Mouse (Mus musculus) neural tube, embryonic 15.5 days (tissue): ENCODE data around the gene Phrf1. TPM values are rescaled to one million over a fixed set of nuclear protein-coding genes. Genes with fewer than 3 reads are reported as not detected.

ENCODE experiments used
- ATAC-seq: fragments of 200-750 bp; cut with Nextera tagmentation; 2 replicates; pipeline ENCODE4 v1.8.0; 2017; ENCODE audit warnings: mild to moderate bottlenecking, moderate TSS enrichment, moderate library complexity; ENCODE audit not compliant: low FRiP score
- H3K27ac ChIP-seq: fragments of 300-500 bp; sonication (generic); replicated peaks from 2 replicates; pipeline ENCODE4 v1.5.1; 2015; ENCODE audit warnings: mild to moderate bottlenecking, inconsistent platforms
- H3K27me3 ChIP-seq: fragments of 300-500 bp; sonication (generic); replicated peaks from 2 replicates; pipeline ENCODE4 v1.6.1; 2015; ENCODE audit warnings: inconsistent platforms
- H3K36me3 ChIP-seq: fragments of 300-500 bp; sonication (generic); 2 replicates; pipeline ENCODE4 v1.6.1; 2015; ENCODE audit warnings: inconsistent platforms
- H3K4me1 ChIP-seq: fragments of 300-500 bp; sonication (generic); 2 replicates; pipeline ENCODE4 v1.6.1; 2015; ENCODE audit warnings: inconsistent platforms
- H3K4me2 ChIP-seq: fragments of 300-500 bp; sonication (generic); 2 replicates; pipeline ENCODE4 v1.6.1; 2015; ENCODE audit warnings: inconsistent platforms, mild to moderate bottlenecking, moderate library complexity
- H3K4me3 ChIP-seq: fragments of 300-500 bp; sonication (generic); replicated peaks from 2 replicates; pipeline ENCODE4 v1.5.1; 2015; ENCODE audit warnings: mild to moderate bottlenecking, inconsistent platforms
- H3K9ac ChIP-seq: fragments of 300-500 bp; sonication (generic); replicated peaks from 2 replicates; pipeline ENCODE4 v1.6.1; 2015; ENCODE audit warnings: mild to moderate bottlenecking, inconsistent platforms
- H3K9me3 ChIP-seq: fragments of 300-500 bp; sonication (generic); replicated peaks from 2 replicates; pipeline ENCODE4 v1.6.1; 2016; ENCODE audit warnings: inconsistent platforms
- WGBS: fragments of 180-500 bp; shearing (Covaris S2); methylation state at CpG from one replicate; pipeline ENCODE4 v1.1.7; 2015; ENCODE audit warnings: mixed read lengths; 5-methylcytosine and 5-hydroxymethylcytosine counted together
- polyA plus RNA-seq: library from polyadenylated mRNA; unstranded; fragments of >200 nt; fragmentation: Nextera tagmentation; extraction: Ambion mirVana; gene quantifications from 2 replicates; pipeline ENCODE4 v1.2.1, GENCODE M21; 2015

Gene Phrf1
- polyA plus RNA-seq, result 54.9 and 60.2 TPM in 2 replicates

DNA sequence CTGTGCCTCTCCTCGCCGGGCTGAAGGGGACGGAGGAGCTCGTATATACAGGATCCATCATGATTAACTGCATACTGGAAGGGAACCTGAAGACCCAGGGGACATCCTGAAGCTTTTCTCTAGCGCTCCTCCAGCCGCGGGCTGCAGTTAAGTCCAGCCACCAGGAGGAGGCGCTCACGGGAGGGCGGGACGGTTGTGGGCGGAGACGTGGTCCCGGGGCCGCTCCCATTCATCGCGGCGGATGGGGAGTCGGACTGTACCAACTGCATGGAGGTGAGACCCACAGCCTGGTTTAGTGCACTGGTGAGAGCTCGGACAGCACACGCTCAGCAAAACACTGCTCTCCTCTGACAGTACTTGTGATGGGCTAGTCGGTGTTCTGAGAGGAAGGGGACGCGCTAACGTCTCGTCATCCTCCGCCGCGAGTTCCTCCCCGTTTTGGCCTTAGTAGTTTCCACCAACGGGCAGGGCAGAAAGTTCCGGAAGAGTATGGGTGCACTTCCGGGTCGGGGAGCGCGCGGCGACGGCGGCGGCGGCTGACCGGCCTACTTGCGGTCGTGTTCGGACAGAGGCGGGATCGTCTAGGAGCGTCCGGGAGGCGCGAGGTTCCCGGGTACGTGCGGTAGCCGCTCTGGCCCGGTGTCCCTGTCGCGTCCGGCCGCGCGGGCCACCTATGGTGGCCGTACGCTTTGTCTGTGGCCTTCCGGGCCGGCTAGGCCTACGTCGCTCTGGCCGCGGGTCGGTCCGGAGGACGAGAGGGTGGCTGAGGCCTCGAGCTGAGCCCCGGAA is at the start of gene Phrf1:
Gene Phrf1 (plus strand): TSS at position 506 of the 789 bp plus-strand sequence.
- Histone ChIP-seq H3K4me3 (peak within 1 kb of the TSS; percentile 90), H3K4me2 (peak within 1 kb of the TSS; percentile 83), H3K9ac (peak within 1 kb of the TSS; percentile 94), H3K27me3 (no peaks in the 10 kb centered on the region), H3K27ac (peak within 1 kb of the TSS; percentile 100), H3K4me1 (peaks cover 32% of the 10 kb centered on the region), H3K9me3 (no peaks in the 10 kb centered on the region), H3K36me3 (peaks cover 28% of the 10 kb centered on the region)
- peak; percentile 94 for ATAC-seq
- under 1% methylated on average over 76 of the region's 76 CpGs for WGBS

- Histone ChIP-seq H3K27ac (no peak overlapping the region), H3K4me2 (no peak overlapping the region), H3K4me3 (no peak overlapping the region), H3K9me3 (no peaks in the 10 kb centered on the region), H3K27me3 (no peaks in the 10 kb centered on the region), H3K4me1 (peaks cover 15% of the 10 kb centered on the region), H3K36me3 (peaks cover 36% of the 10 kb centered on the region), H3K9ac (no peak overlapping the region)
- WGBS, result 88% methylated on average over 3 of the region's 3 CpGs
- ATAC-seq, result no peak
These were observed 40.4 kb upstream of the Phrf1 start for GRCm38 (mm10) chr7:141188194-141188593.

DNA sequence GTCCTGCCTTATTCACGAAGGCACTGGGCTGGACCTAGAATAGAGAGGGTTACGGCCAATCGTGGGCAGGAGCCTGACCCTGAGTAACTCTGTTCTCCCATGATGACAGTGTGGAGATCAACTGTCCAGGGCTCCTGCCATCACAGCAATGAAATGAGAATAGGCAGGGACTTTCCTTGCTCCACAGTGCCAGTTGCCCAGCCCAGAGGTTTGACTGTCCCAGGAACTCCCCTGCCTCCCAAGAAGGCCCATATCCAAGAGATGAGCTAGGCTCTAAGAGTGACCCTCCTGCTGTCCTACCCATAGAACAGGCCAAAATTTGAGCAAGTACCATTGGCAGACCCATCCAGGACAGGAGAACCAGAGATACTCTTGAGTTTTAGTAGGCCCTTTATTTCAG is 39.9 kb upstream of the Phrf1 start:
- H3K27me3 ChIP-seq, result no peaks in the 10 kb centered on the region
- 93% methylated on average over 3 of the region's 3 CpGs for WGBS

GRCm38 (mm10) chr7:141190220-141190619 is 38.4 kb upstream of the Phrf1 start:
- no peak overlapping the region for H3K4me3 ChIP-seq
- H3K9me3 ChIP-seq, result no peaks in the 10 kb centered on the region
- H3K27me3 ChIP-seq, result no peaks in the 10 kb centered on the region
- H3K27ac ChIP-seq, result no peak overlapping the region
- H3K4me1 ChIP-seq, result peaks cover 27% of the 10 kb centered on the region
- H3K36me3 ChIP-seq, result peaks cover 36% of the 10 kb centered on the region
- H3K4me2 ChIP-seq, result no peak overlapping the region
- 97% methylated on average over 3 of the region's 3 CpGs for WGBS
- ATAC-seq, result no peak
- no peak overlapping the region for H3K9ac ChIP-seq

More for the DNA sequence above, 39.9 kb upstream of the Phrf1 start:
- Histone ChIP-seq H3K9ac (no peak overlapping the region), H3K36me3 (peaks cover 36% of the 10 kb centered on the region), H3K4me1 (peaks cover 16% of the 10 kb centered on the region), H3K4me2 (no peak overlapping the region), H3K9me3 (no peaks in the 10 kb centered on the region), H3K4me3 (no peak overlapping the region), H3K27ac (no peak overlapping the region)
- no peak for ATAC-seq

GRCm38 (mm10) chr7:141191036-141191435 is 37.5 kb upstream of the Phrf1 start:
- 89% methylated on average over 14 of the region's 14 CpGs for WGBS
- ATAC-seq, result no peak
- H3K36me3 ChIP-seq, result peaks cover 36% of the 10 kb centered on the region
- peaks cover 33% of the 10 kb centered on the region for H3K4me1 ChIP-seq
- H3K9me3 ChIP-seq, result no peaks in the 10 kb centered on the region
- H3K4me3 ChIP-seq, result no peak overlapping the region
- no peak overlapping the region for H3K4me2 ChIP-seq
- H3K27me3 ChIP-seq, result no peaks in the 10 kb centered on the region
- H3K27ac ChIP-seq, result no peak overlapping the region
- H3K9ac ChIP-seq, result no peak overlapping the region

GRCm38 (mm10) chr7:141191796-141192685 is 36.5 kb upstream of the Phrf1 start:
- Histone ChIP-seq H3K27me3 (no peaks in the 10 kb centered on the region), H3K4me2 (peak overlapping the region; percentile 93), H3K9ac (peak overlapping the region; percentile 98; the same call in 1 of the 2 replicates), H3K27ac (no peak overlapping the region), H3K4me1 (peaks cover 33% of the 10 kb centered on the region), H3K9me3 (no peaks in the 10 kb centered on the region), H3K36me3 (peaks cover 36% of the 10 kb centered on the region), H3K4me3 (peak overlapping the region; percentile 86; the same call in 1 of the 2 replicates)
- 91% methylated on average over 24 of the region's 24 CpGs for WGBS
- no peak for ATAC-seq

DNA sequence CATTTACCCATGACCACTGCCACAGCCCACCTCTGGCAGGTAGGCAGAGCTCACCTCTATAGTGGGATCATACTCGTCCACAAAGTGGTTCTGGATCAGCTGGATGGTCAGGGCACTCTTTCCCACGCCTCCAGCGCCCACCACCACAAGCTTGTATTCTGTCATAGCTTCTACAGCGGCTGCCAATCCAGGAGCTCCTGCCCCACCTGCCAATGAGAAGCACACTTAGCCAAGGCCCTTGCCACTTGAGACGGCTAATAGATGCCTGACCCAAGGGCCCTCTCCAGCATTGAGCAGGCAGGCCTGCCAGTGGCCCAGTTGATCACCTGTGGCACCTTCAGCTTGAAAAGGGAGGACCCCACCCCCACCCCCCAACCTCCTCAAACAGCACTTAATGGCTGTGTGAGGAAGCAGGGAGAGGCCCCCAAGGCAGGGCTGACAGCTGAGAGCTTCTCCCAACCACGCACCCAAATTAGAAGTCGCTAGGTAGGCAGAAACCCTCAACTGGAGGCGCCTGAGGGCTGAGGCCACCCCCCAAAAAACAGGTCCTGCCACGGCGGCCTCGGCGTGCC is 35.7 kb upstream of the Phrf1 start:
- ATAC-seq, result no peak
- peak overlapping the region; percentile 83 for H3K27ac ChIP-seq
- peak overlapping the region; percentile 93 for H3K4me2 ChIP-seq
- H3K36me3 ChIP-seq, result peaks cover 36% of the 10 kb centered on the region
- peaks cover 33% of the 10 kb centered on the region for H3K4me1 ChIP-seq
- H3K27me3 ChIP-seq, result no peaks in the 10 kb centered on the region
- no peaks in the 10 kb centered on the region for H3K9me3 ChIP-seq
- 30% methylated on average over 12 of the region's 12 CpGs for WGBS
- H3K9ac ChIP-seq, result peak overlapping the region; percentile 98
- peak overlapping the region; percentile 86 for H3K4me3 ChIP-seq

- no peak; the same call in none of the 2 replicates for ATAC-seq
- WGBS, result 3% methylated on average over 20 of the region's 43 CpGs
- H3K36me3 ChIP-seq, result peaks cover 36% of the 10 kb centered on the region
- no peaks in the 10 kb centered on the region for H3K9me3 ChIP-seq
- H3K27me3 ChIP-seq, result no peaks in the 10 kb centered on the region
- peak overlapping the region; percentile 98 for H3K9ac ChIP-seq
- H3K4me1 ChIP-seq, result peaks cover 33% of the 10 kb centered on the region
- peak overlapping the region; percentile 86 for H3K4me3 ChIP-seq
- H3K4me2 ChIP-seq, result peak overlapping the region; percentile 93
- peak overlapping the region; percentile 83 for H3K27ac ChIP-seq
These were observed 35.2 kb upstream of the Phrf1 start for GRCm38 (mm10) chr7:141193348-141193856.

DNA sequence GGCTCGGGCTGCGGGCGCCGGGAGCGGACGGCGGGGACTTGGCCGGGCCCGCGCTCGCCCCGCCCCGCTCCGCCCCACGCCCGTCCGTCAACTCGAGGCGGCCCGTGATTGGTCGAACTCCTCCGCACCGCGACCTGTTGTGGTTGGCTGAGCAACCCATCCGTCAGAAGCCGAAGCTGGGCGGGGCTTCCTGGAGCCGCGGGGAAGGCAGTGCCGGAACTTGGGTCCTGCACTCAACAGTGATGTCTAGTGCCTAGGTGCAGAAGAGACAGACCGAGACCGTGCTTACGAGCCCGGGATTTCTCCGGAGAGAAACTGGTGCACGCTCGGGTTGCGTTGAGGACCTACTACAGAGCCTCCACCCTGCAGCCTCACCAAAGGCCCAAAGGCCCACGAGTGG is 34.6 kb upstream of the Phrf1 start, which contains the start of the genes Hras and Lrrc56:
Gene Hras (minus strand): TSS at position 58 of the 400 bp plus-strand sequence.
Gene Lrrc56 (plus strand): TSS at position 210 of the 400 bp plus-strand sequence.
- WGBS, result under 1% methylated on average over 38 of the region's 39 CpGs

GRCm38 (mm10) chr7:141194409-141194808 is 34.2 kb upstream of the Phrf1 start:
- H3K36me3 ChIP-seq, result peaks cover 28% of the 10 kb centered on the region
- H3K27me3 ChIP-seq, result no peaks in the 10 kb centered on the region
- peak overlapping the region; percentile 86 for H3K4me3 ChIP-seq
- peak overlapping the region; percentile 81 for H3K27ac ChIP-seq
- H3K4me1 ChIP-seq, result peaks cover 33% of the 10 kb centered on the region
- WGBS, result under 1% methylated on average over 23 of the region's 23 CpGs
- H3K9me3 ChIP-seq, result no peaks in the 10 kb centered on the region
- H3K9ac ChIP-seq, result peak overlapping the region; percentile 58
- peak overlapping the region; percentile 93 for H3K4me2 ChIP-seq
- no peak for ATAC-seq

More for the DNA sequence above, 34.6 kb upstream of the Phrf1 start, which contains the start of the genes Hras and Lrrc56:
- Histone ChIP-seq H3K9me3 (no peaks in the 10 kb centered on the region), H3K36me3 (peaks cover 33% of the 10 kb centered on the region), H3K9ac (peak within 1 kb of the TSS; percentile 98), H3K4me2 (peak within 1 kb of the TSS; percentile 93), H3K27ac (peak within 1 kb of the TSS; percentile 83), H3K27me3 (no peaks in the 10 kb centered on the region), H3K4me3 (peak within 1 kb of the TSS; percentile 86), H3K4me1 (peaks cover 33% of the 10 kb centered on the region)
- peak; percentile 96 for ATAC-seq

DNA sequence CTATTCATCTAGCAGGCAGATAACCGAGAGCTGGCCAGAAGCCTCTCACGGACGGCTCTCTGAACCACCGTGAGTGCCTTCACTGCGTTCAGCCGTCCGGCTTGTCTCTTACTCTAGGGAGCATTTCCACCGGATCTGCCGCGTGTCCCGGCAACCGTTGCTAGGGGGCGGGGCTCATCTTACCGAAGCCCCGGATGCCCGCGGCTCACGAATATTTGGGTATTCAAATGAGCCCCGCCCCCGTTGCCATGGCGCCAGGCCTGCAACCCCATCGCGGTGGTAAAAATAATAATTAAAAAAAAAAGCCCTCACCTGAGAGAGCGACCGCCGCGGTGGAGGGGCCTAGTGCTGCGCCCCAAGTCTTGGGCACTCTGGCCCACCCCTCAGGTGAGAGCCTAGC is 33.8 kb upstream of the Phrf1 start:
- H3K4me2 ChIP-seq, result peak overlapping the region; percentile 93

More for the DNA sequence above, 33.8 kb upstream of the Phrf1 start:
- Histone ChIP-seq H3K9me3 (no peaks in the 10 kb centered on the region), H3K27me3 (no peaks in the 10 kb centered on the region), H3K36me3 (peaks cover 24% of the 10 kb centered on the region), H3K4me3 (peak overlapping the region; percentile 86), H3K4me1 (peaks cover 33% of the 10 kb centered on the region), H3K27ac (peak overlapping the region; percentile 81), H3K9ac (peak overlapping the region; percentile 58)
- peak; percentile 33 for ATAC-seq
- WGBS, result under 1% methylated on average over 28 of the region's 28 CpGs
